Mouse (Mus musculus) retina, postnatal 1 day (tissue): ENCODE data around the gene Pdf.
"Not testable (repeated sequence)": the region's sequence is repeated elsewhere in the genome, so short reads cannot be mapped to it uniquely, and the experiment has no call there.

ENCODE experiments used
- DNase-seq: peaks from one replicate; pipeline ENCODE4 v3.0.0-alpha.2; 2012

The Pdf gene

DNA sequence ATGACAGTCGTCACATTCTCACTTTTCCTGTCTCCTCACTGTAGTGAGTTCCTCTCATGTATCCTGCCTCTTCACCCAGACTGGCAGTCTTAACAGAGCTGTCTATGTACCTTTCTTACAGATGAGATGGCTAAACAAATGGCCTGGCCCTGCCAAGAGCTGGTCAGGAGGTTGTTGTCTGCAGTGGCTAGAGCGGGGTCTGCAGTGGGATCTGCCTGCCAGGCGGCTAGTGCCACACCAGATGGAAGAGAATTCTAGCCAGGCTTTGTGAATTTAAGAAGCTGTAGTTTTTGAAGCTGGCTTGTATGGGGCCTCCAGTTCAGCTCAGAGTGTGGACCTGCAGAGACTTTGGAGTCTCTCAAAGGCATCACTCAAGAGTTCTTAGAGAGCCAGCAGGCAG, 12.8 kb downstream of the Pdf start:
- DNase-seq: no peak

DNA sequence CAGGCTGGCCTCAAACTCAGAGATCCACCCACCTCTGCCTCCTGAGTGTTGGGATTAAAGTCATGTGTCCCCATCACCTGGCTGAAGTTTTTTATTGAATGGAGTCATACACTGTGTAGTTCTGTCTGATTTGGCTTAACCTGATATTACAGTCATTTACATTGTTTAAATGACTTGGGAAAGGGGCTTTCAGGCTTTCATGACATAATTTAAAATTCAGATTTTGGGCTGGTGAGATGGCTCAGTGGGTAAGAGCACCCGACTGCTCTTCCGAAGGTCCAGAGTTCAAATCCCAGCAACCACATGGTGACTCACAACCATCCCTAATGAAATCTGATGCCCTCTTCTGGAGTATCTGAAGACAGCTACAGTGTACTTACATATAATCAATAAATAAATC, 14.8 kb downstream of the Pdf start:
- DNase-seq: not testable (repeated sequence)

DNA sequence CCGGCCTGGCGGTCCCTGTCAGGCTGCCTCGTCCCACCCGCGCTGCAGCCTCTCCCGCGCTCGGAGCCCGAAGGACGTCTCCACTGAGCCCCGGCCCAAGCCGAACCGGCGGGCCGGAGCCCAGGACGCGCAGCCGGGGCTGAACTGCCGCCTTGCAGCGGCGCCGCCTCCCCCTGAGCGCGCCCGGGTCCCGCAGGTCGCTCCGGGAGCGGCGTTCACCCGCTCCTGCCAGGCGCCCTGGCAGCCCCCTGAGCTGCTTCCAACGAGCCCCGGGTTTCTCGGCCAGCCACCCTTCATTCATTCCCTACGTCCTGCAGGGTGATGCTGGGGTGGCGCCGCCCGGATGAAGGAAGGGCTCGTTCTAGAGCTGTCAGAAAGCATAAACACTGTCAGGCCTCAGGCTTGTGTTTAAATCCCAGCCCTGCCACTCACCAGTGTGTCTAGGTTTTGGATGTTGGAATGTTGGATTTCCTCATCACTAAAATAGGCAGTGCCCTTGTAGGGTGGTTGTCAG, 16.8 kb downstream of the Pdf start:
- peak; percentile 38 for DNase-seq

DNA sequence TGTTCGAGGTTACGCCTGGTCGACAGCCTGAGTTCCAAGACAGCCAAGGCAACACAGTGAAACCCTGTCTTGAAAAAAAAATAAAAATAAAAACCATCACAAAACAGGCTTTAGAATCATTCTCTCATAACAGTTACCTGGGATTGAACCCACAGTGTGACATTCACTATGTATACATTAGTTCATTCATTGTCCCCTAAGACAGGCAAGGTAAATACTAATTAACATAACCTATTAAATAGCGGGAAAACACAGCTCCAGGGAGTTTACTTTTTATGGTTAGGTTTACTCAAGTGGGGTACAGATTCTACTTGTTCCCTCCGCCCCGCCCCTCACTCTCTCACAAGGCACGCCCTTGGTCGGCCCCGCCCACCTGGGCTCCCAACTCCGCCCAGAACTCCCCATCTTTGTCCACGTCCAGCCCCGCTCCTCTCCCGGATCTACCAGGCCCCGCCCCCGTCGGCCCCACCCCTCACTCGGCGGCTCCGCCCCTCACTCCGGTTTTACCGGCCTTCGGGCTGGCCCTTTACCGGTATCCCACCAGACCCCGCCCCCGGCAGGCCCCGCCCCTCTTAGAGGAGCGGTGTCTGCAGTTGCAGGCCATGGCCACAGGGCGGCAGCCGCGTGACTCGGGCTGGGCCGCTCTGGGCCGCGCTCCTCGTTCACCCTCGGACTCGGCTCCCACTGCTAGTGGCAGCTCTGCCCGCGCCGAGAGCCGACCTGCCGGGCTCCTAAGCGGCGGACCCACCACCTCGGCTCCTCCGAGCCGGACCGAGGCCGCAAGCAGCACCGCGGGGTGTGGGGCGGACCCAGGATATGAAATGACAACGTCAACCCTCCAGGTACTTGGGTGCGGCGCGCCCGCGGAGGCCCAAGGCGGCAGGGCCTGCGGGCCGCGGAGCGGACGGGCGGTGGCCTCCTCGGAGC, 17.5 kb downstream of the Pdf start, which contains the start of gene Vps4a:
Vps4a (plus strand) TSS at position 573 of the 927 bp plus-strand sequence.
- peak; percentile 95 for DNase-seq

DNA sequence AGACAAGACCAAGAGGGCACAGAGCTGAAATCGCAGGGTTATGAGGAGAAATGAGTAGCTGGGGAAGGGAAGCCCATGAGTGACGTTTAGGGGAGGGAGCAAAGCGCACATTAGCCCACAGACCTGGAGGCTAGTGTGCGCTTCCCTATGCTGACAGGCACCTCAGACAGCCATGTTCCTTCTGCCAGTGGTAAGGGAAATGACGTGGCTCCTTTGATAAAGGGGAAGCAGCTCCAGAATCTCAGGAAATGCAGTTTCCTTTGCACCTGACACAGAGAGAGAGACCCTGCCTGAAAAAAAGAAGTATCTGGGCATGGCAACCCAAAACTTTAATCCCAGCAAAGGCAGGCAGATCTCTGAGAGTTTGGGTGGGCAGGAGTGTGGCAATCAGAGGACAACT, 18.4 kb downstream of the Pdf start:
- no peak for DNase-seq

DNA sequence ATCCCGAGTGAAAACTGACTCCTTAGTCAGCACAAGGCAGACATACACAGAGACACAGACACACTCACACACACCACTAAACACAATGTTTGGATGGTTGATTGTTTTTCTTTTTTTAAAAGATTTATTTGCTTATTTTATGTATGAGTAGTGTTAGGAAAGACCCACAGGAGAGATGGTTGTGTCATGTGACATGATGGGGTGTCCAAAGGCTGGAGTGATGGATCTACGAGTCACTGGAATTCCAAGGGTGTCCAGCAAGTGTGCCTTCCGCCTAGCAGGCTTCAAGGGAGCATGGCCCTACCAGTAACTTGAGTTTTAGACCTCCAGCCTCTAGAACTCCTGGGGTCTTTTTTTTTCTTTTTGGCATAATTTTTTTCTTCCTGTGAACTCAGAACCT, 19.1 kb downstream of the Pdf start:
- DNase-seq: no peak

DNA sequence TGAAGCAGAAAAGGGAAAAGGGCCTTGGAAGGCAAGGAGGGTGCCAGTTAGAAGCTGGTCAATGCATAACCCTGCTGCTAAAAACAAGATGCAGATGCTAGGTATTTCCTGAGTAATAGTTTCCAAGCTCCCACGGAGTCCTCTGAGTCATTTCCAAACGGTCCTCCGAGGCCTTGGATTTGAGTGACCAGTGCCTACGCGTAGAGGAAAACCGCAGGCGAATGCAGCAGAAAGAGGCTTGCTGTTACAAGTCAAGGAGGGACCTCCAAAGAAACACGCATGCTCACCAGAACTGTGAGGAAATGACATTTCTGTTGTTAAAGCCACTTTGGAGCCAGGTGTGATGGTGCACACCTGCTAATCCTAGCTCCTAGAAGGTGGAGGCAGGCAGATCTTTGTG, 24.9 kb downstream of the Pdf start:
- no peak for DNase-seq

DNA sequence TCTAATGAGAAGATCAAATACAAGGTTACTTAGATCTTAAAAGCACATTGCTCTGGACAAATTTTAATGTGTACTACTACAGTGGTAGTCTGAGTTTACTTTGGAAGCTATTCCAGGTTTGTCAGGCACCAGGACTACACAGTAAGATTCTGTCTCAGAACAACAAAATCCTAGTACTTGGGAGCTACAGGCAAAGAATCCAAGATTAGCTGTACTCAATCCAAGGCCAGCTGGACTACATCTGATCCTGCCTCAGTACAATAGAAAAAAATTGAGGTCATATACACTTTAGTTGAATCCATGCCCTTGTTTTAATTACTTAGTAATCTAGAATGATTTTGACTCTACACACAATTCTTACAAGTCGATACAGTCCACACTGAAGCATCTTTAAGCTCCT, 33.5 kb downstream of the Pdf start:
- no peak for DNase-seq

DNA sequence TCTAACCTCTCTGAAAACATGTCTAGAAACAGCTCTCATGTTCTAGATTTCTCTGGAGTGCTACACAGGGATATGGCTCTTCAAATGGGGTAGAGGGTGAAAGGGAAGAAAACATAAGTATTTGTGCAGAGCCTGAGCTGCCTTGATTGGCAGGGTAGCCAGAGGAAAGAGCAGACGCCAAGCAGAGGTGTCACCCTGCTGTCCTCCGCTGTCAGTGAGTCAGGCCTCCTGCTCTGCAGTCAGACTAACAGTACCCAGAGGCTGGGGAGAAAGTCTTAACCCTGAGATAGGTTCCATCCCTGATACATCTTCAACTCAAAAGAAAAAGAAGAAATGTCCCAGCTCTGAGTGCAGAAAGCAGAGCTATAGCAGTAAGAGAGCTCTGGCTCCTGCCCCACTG, 35.7 kb downstream of the Pdf start:
- DNase-seq: no peak

DNA sequence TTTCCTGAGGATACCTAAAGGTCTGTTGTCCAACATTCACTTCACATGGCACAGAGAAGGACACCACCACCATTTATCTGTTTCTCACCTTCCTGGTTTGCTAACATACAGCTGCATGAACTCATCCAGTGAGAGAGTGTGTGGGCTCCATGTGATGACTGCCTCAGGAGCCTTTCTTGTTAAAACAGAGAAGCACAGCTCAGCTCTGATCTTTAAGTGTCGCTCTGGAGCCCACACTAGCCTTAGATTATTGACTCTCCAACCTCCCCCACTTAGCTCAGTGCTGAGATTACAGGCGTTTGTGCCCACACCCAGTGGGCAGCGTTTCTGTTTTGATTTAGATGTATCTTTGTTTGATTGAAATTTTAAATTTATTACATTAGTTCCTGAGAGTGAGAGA, 40.6 kb downstream of the Pdf start:
- DNase-seq: no peak

DNA sequence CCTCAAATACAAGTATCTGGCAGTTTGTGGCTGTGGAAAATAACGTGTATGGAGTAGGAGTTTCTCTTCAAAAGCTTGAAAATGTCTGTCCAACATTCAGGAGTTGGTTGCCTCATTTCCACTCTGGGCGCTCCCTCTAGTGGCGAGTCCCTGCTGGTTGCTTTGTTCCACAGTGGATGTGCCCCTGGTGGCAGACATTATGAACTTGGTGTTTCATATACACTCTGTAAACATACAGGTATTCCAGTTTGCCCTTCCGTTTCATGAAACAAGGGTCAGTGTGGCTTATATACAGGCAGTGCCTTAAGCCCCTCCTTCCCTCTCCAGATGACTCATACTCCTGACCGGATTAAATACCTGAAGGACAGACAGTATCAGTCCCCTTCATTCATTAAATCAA, 45.9 kb downstream of the Pdf start:
- peak; percentile 89 for DNase-seq

DNA sequence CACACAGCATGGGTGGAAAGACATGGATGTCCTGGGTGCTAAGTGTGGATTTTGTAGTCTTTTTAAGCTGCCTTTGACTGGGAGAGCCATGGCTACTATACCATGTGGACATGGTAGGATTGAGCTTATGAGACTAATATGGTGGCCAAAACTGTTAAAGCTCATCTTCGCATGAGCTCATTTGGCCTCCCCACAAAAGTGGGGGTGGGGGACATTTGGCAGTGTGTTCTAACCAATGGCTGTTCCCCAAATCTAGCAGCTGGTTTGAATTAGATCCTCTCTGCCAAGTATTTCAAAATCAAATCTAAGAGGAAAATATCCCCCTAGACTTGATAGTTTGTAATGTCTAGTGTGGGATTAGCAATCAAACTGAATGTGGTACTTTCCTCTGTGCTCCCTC, 49.3 kb downstream of the Pdf start:
- DNase-seq: no peak

DNA sequence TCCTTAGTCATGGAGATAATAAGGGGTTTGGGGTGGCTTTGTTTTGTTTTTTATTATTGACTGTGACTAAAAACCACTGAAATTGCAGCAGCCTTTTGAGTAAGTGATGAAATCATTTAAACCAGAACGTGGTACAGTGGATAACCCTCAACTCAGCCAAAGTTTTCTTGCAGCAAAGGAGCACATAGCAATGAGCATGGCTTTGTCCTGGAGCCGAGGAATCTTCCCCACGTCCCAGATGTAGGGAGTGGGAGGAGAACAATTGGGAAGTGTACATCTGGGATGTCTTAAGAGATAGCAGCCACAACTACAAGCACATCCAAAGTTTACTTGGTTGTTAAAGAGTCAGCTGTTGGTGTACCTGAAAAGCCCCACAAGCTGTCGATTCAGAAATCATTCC, 51.0 kb downstream of the Pdf start:
- DNase-seq: no peak

DNA sequence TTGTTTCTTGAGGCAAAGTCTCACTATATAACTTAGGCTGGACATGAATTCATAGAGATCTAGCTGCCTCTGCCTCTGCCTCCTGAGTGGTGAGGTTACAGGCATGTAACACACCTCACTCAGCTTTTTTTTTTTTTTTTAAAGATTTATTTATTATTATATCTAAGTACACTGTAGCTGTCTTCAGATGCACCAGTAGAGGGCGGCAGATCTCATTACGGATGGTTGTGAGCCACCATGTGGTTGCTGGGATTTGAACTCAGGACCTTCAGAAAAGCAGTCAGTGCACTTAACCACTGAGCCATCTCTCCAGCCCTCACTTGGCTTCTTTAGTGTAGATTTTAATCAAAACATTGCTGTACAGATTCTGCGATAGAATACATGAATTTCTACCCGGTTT, 52.1 kb downstream of the Pdf start:
- DNase-seq: not testable (repeated sequence)
